Mouse (Mus musculus): Measurements from ENCODE around the gene Phactr3.
"Not testable (repeated sequence)": the region's sequence is repeated elsewhere in the genome, so short reads cannot be mapped to it uniquely, and the experiment has no call there.

Phactr3 gene

GRCm38 (mm10) chr2:178326067-178326466 lies 207.3 kb downstream of the Phactr3 start:
- DNase-seq (ENCODE audit: extremely low spot score, low spot score) = no peak

- DNase-seq (ENCODE audit: extremely low spot score, low spot score) = no peak
Observed at GRCm38 (mm10) chr2:178326750-178327465, 208.1 kb downstream of the Phactr3 start.

- DNase-seq (ENCODE audit: extremely low spot score, low spot score) = peak; percentile 67
Observed at GRCm38 (mm10) chr2:178327466-178328040, 208.8 kb downstream of the Phactr3 start.

GRCm38 (mm10) chr2:178329551-178329950 lies 210.8 kb downstream of the Phactr3 start:
- DNase-seq (ENCODE audit: extremely low spot score, low spot score) = no peak

GRCm38 (mm10) chr2:178329986-178330385 lies 211.2 kb downstream of the Phactr3 start:
- DNase-seq (ENCODE audit: extremely low spot score, low spot score) = no peak

- no peak for DNase-seq (ENCODE audit: extremely low spot score, low spot score)
Observed at GRCm38 (mm10) chr2:178337878-178338277, 219.1 kb downstream of the Phactr3 start.

- no peak for DNase-seq (ENCODE audit: extremely low spot score, low spot score)
Observed at GRCm38 (mm10) chr2:178339044-178339443, 220.3 kb downstream of the Phactr3 start.

- not testable (repeated sequence) for DNase-seq (ENCODE audit: extremely low spot score, low spot score)
Observed at GRCm38 (mm10) chr2:178342105-178342504, 223.3 kb downstream of the Phactr3 start.

GRCm38 (mm10) chr2:178342597-178342996 lies 223.8 kb downstream of the Phactr3 start:
- no peak for DNase-seq (ENCODE audit: extremely low spot score, low spot score)
